Mouse (Mus musculus) liver, embryonic 16.5 days (tissue): ENCODE results near the gene Col13a1. TPM values are rescaled to one million over a fixed set of nuclear protein-coding genes. Genes with fewer than 3 reads are reported as not detected.

Source experiments
- ATAC-seq: fragments of 200-750 bp; cut with Nextera tagmentation; 2 replicates; pipeline ENCODE4 v1.8.0; 2017; ENCODE audit warnings: low read depth, mild to moderate bottlenecking, moderate number of reproducible peaks, moderate library complexity
- H3K27ac ChIP-seq: fragments of 300-500 bp; sonication (generic); 2 replicates; pipeline ENCODE4 v1.5.1; 2014; ENCODE audit warnings: mild to moderate bottlenecking, low read length
- H3K27me3 ChIP-seq: fragments of 300-500 bp; sonication (generic); 2 replicates; pipeline ENCODE4 v1.6.1; 2014; ENCODE audit warnings: low read depth, low read length, mixed read lengths; ENCODE audit not compliant: control insufficient read depth, insufficient read depth
- H3K36me3 ChIP-seq: fragments of 300-500 bp; sonication (generic); 2 replicates; pipeline ENCODE4 v1.6.1; 2014; ENCODE audit warnings: mild to moderate bottlenecking; ENCODE audit not compliant: control insufficient read depth, insufficient read depth
- H3K4me1 ChIP-seq: fragments of 300-500 bp; sonication (generic); 2 replicates; pipeline ENCODE4 v1.6.1; 2014; ENCODE audit warnings: low read depth, low read length, mixed read lengths; ENCODE audit not compliant: control insufficient read depth
- H3K4me2 ChIP-seq: fragments of 300-500 bp; sonication (generic); 2 replicates; pipeline ENCODE4 v1.6.1; 2014; ENCODE audit warnings: low read depth, low read length, mixed read lengths
- H3K4me3 ChIP-seq: fragments of 300-500 bp; sonication (generic); 2 replicates; pipeline ENCODE4 v1.5.1; 2014; ENCODE audit warnings: low read depth, mild to moderate bottlenecking, low read length
- H3K9ac ChIP-seq: fragments of 300-500 bp; sonication (generic); 2 replicates; pipeline ENCODE4 v1.6.1; 2014; ENCODE audit warnings: low read depth, low read length
- H3K9me3 ChIP-seq: fragments of 300-500 bp; sonication (generic); replicated peaks from 2 replicates; pipeline ENCODE4 v1.6.1; 2016; ENCODE audit warnings: low read length; ENCODE audit not compliant: control insufficient read depth
- WGBS: fragments of 180-500 bp; shearing (Covaris S2); extraction: QIAGEN DNeasy Blood & Tissue Kit; methylation state at CpG from one replicate; pipeline ENCODE4 v1.1.7; 2014; ENCODE audit not compliant: insufficient replicate concordance; 5-methylcytosine and 5-hydroxymethylcytosine counted together
- polyA plus RNA-seq: library from polyadenylated mRNA; unstranded; fragments of >200 nt; fragmentation: Nextera tagmentation; extraction: Ambion mirVana; gene quantifications from 2 replicates; pipeline ENCODE4 v1.2.1, GENCODE M21; 2015

Gene Col13a1
- polyA plus RNA-seq, 1 experiment from 2014 or later: 0.91 TPM

GRCm38 (mm10) chr10:61852824-61853223 is 126.1 kb downstream of the Col13a1 start:
- no peak for ATAC-seq
- 65% methylated on average over 8 of the region's 8 CpGs for WGBS
- Histone ChIP-seq H3K4me2 (no peak overlapping the region), H3K4me3 (no peak overlapping the region), H3K9ac (no peak overlapping the region), H3K36me3 (no peaks in the 10 kb centered on the region), H3K27me3 (no peaks in the 10 kb centered on the region), H3K4me1 (no peaks in the 10 kb centered on the region), H3K27ac (no peak overlapping the region), H3K9me3 (no peaks in the 10 kb centered on the region)

GRCm38 (mm10) chr10:61848553-61848952 is 130.4 kb downstream of the Col13a1 start:
- H3K9me3 ChIP-seq: no peaks in the 10 kb centered on the region
- no peaks in the 10 kb centered on the region for H3K27me3 ChIP-seq
- H3K36me3 ChIP-seq: no peaks in the 10 kb centered on the region
- no peak for ATAC-seq
- H3K4me1 ChIP-seq: no peaks in the 10 kb centered on the region
- 66% methylated on average over 6 of the region's 6 CpGs for WGBS
- no peak overlapping the region for H3K9ac ChIP-seq
- H3K4me2 ChIP-seq: no peak overlapping the region
- no peak overlapping the region for H3K27ac ChIP-seq
- H3K4me3 ChIP-seq: no peak overlapping the region

GRCm38 (mm10) chr10:61845476-61845875 is 133.4 kb downstream of the Col13a1 start:
- Histone ChIP-seq H3K27me3 (no peaks in the 10 kb centered on the region), H3K4me3 (no peak overlapping the region), H3K9me3 (no peaks in the 10 kb centered on the region), H3K4me2 (no peak overlapping the region), H3K27ac (no peak overlapping the region), H3K36me3 (no peaks in the 10 kb centered on the region), H3K4me1 (no peaks in the 10 kb centered on the region), H3K9ac (no peak overlapping the region)
- WGBS: 50% methylated on average over 4 of the region's 4 CpGs
- ATAC-seq: no peak

GRCm38 (mm10) chr10:61844475-61844874 is 134.4 kb downstream of the Col13a1 start:
- H3K27me3 ChIP-seq: no peaks in the 10 kb centered on the region
- no peaks in the 10 kb centered on the region for H3K9me3 ChIP-seq
- H3K9ac ChIP-seq: no peak overlapping the region
- no peaks in the 10 kb centered on the region for H3K36me3 ChIP-seq
- H3K4me1 ChIP-seq: no peaks in the 10 kb centered on the region
- H3K4me2 ChIP-seq: no peak overlapping the region
- ATAC-seq: no peak
- no peak overlapping the region for H3K27ac ChIP-seq
- 52% methylated on average over 7 of the region's 7 CpGs for WGBS
- H3K4me3 ChIP-seq: no peak overlapping the region

GRCm38 (mm10) chr10:61842261-61842660 is 136.6 kb downstream of the Col13a1 start:
- ATAC-seq: no peak

GRCm38 (mm10) chr10:61839326-61839725 is 139.6 kb downstream of the Col13a1 start:
- Histone ChIP-seq H3K4me3 (no peak overlapping the region), H3K4me1 (no peaks in the 10 kb centered on the region), H3K27me3 (no peaks in the 10 kb centered on the region), H3K4me2 (no peak overlapping the region), H3K9me3 (no peaks in the 10 kb centered on the region), H3K36me3 (no peaks in the 10 kb centered on the region), H3K9ac (no peak overlapping the region), H3K27ac (no peak overlapping the region)
- ATAC-seq: no peak
- WGBS: 78% methylated on average over 9 of the region's 9 CpGs

More at GRCm38 (mm10) chr10:61842261-61842660, 136.6 kb downstream of the Col13a1 start:
- WGBS: 70% methylated on average over 12 of the region's 12 CpGs
- Histone ChIP-seq H3K4me1 (no peaks in the 10 kb centered on the region), H3K9ac (no peak overlapping the region), H3K4me3 (no peak overlapping the region), H3K4me2 (no peak overlapping the region), H3K27ac (no peak overlapping the region), H3K27me3 (no peaks in the 10 kb centered on the region), H3K9me3 (no peaks in the 10 kb centered on the region), H3K36me3 (no peaks in the 10 kb centered on the region)

DNA sequence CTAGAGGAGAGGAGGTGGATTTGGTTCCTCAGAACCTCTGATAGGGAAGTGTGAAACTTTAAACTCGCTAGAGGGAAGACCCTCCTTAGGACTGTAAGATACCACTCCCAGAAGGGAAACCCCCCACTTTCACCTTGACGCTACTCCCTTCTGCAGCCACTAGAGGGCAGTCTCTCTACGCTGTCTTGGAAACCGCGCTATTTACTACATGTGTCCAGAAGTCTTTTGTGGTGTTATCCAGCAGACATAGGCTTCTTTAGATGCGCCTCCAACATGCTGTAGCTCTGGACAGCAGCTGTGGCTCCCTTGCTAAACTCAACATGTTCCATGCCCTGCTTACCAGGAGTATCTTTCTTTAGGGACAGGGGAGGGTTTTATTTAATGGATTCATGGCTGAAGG is 140.1 kb downstream of the Col13a1 start:
- H3K9me3 ChIP-seq: no peaks in the 10 kb centered on the region
- no peak overlapping the region for H3K4me2 ChIP-seq
- H3K36me3 ChIP-seq: no peaks in the 10 kb centered on the region
- H3K4me3 ChIP-seq: no peak overlapping the region
- ATAC-seq: no peak
- no peaks in the 10 kb centered on the region for H3K27me3 ChIP-seq
- H3K4me1 ChIP-seq: no peaks in the 10 kb centered on the region
- no peak overlapping the region for H3K27ac ChIP-seq
- no peak overlapping the region for H3K9ac ChIP-seq
- 1% methylated on average over 6 of the region's 6 CpGs for WGBS

DNA sequence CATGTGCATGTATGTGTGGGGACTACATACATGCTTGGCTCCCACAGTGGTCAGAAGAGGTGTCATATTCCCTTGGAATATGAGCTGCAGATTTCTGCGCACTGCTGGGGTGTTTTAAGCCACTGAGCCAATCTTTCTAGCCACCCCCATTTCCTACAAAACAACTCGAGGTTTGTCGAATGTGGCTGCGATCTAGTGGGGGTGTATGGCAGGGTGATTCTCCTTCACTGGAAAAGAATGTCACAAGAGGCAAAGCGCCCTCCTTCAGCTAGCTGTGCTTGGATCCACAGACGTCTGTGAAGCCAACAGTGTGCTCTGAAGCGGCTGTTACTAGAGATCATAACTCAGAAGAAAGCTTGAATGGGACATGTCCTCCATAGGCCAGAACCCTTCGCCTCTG is 141.6 kb downstream of the Col13a1 start:
- H3K4me3 ChIP-seq: no peak overlapping the region
- H3K27me3 ChIP-seq: no peaks in the 10 kb centered on the region
- no peak overlapping the region for H3K9ac ChIP-seq
- 61% methylated on average over 8 of the region's 8 CpGs for WGBS
- no peak overlapping the region for H3K4me2 ChIP-seq
- no peak for ATAC-seq
- H3K9me3 ChIP-seq: no peaks in the 10 kb centered on the region
- no peaks in the 10 kb centered on the region for H3K4me1 ChIP-seq
- no peak overlapping the region for H3K27ac ChIP-seq
- H3K36me3 ChIP-seq: no peaks in the 10 kb centered on the region

DNA sequence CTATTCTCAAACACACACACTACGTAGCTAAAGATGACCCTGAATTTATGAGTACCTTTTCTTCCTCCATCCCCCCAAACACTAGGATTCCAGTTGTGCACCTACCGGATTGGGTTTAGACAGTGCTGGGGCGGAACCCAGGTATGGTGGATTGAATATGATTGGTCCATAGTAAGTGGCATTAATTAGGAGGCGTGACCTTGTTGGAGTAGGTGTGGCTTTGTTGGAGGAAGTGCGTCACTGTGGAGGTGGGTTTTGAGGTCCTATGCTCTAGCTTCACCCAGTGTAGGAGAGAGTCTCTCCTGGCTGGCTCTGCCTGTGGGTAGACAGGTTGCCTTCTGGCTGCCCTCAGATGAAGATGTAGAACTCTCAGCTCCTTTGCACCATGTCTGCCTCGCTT is 144.6 kb downstream of the Col13a1 start:
- H3K4me3 ChIP-seq: no peak overlapping the region
- H3K4me2 ChIP-seq: no peak overlapping the region
- H3K4me1 ChIP-seq: no peaks in the 10 kb centered on the region
- H3K27me3 ChIP-seq: no peaks in the 10 kb centered on the region
- no peaks in the 10 kb centered on the region for H3K9me3 ChIP-seq
- H3K36me3 ChIP-seq: no peaks in the 10 kb centered on the region
- no peak overlapping the region for H3K9ac ChIP-seq
- 76% methylated on average over 6 of the region's 6 CpGs for whole genome bisulfite sequencing
- no peak overlapping the region for H3K27ac ChIP-seq
- no peak for ATAC-seq
